Mouse (Mus musculus) liver, postnatal 0 days (tissue): ENCODE measurements around the gene Dnajc12.

Experiments used
- CTCF ChIP-seq: sonication (generic); IDR thresholded peaks from 2 replicates; pipeline ENCODE4 v1.5.1; 2016; ENCODE audit warnings: antibody characterized with exemption, low read depth
- EP300 ChIP-seq: IDR thresholded peaks from 2 replicates; pipeline ENCODE4 v1.6.1; 2016; ENCODE audit warnings: antibody characterized with exemption, low read depth, mild to moderate bottlenecking

- TF ChIP-seq CTCF (no peak), EP300 (no peak)
Observed at GRCm38 (mm10) chr10:63360502-63360901, 21.7 kb upstream of the Dnajc12 start.
